Mouse (Mus musculus) brain, embryonic 14.5 days (tissue): ENCODE data around the gene Nlrx1. TPM values are rescaled to one million over a fixed set of nuclear protein-coding genes. Genes with fewer than 3 reads are reported as not detected.

ENCODE experiments used
- DNase-seq: peaks from one replicate; pipeline ENCODE4 v3.0.0-alpha.2; 2011; ENCODE audit warnings: low read depth
- CTCF ChIP-seq: fragments of 200-500 bp; IDR thresholded peaks from 2 replicates; pipeline ENCODE4 v1.5.1; 2012; ENCODE audit warnings: inconsistent platforms, mild to moderate bottlenecking, moderate library complexity, borderline replicate concordance; ENCODE audit not compliant: insufficient read depth, insufficient read length; ENCODE audit errors: extremely low read depth
- POLR2A ChIP-seq: fragments of 200-500 bp; IDR thresholded peaks from 2 replicates; pipeline ENCODE4 v1.6.1; 2012; ENCODE audit warnings: mild to moderate bottlenecking, inconsistent platforms, borderline replicate concordance; ENCODE audit not compliant: poor library complexity, insufficient read depth, insufficient read length, severe bottlenecking; ENCODE audit errors: extremely low read depth
- polyA plus RNA-seq: library from polyadenylated mRNA; depleted of rRNA; stranded (reverse); fragments of >200 nt; gene quantifications from 2 replicates; pipeline ENCODE4 v1.2.3, GENCODE M21; 2012; rRNA removed

Nlrx1 gene
- polyA plus RNA-seq, 1 experiment, result 4.5 TPM

DNA sequence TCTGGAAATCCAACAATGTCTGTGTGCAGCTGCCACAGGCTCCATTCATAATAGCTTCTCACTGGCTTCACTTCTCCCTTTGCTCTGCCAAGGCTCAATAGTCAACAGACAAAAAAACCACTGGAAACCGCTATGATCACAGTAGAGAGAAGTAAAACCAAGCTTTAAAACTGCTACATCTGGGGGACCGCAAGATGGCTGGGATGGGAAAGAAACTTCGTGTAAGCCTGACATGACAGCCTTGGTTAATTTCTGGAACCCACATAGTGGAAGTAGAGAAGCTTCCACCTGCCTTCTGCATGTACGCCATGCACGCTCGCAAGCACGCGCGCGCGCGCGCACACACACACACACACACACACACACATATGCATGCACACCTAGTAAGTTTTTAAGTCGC is 54.9 kb downstream of the Nlrx1 start:
- DNase-seq, result peak; percentile 19
- TF ChIP-seq CTCF (no peak), POLR2A (no peak)

DNA sequence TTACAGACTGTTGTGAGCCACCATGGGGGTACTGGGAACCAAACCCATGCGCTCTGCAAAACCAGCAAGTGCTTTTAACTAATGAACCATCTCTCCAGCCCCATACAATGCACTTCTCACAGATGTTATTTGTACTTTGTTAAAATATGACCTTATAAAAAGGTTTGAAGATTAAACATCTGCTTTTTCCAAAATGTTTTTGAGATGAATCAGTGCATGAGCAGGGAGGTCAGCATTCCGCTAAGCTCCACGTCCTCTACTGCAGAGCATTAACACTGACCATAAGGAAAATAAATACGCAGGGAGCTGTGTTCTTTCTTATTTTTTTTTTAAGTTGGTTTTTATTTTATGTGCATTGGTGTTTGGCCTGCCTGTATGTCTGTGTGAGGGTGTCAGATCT is 56.0 kb downstream of the Nlrx1 start:
- TF ChIP-seq CTCF (no peak), POLR2A (no peak)
- DNase-seq, result no peak

DNA sequence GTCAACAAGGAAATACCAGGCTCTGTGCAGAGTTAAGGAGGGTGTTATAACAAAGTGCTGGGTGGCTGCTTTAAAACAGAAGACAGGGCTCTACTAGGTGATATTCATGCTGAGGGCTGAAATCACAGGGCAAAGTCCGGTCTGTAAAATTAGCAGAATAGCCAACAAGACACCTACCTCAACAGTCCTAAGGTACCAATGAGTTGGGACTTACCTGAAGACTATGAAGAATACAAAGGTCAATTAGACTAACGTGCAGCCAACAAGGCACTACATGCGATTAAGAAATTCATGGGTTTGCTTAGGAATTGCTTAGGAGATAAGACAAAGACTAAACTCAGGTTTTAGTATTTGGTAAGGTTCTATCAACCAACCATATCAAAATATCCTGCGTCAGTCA is 59.0 kb downstream of the Nlrx1 start:
- DNase-seq, result no peak
- no peak for TF ChIP-seq POLR2A
- no peak for TF ChIP-seq CTCF

DNA sequence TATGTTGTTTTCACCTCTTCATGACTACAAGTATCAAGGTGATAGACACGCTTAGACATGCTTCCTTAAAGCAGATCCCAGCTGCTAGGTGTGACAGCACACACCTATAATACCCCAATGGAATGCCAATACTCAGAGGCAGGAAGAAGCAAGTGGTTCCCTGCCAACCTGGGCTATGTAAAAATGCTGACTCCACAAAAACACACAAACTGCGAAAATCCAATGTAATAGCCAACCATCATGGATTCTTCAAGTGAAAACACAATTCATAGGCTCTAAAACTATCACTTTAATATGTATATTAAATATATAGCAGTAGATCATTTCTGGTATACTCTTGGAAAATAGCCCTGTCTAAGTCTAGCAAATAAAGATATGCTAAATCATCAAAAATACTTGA is 60.6 kb downstream of the Nlrx1 start:
- no peak for DNase-seq
- no peak for TF ChIP-seq POLR2A
- no peak for TF ChIP-seq CTCF

Other genes starting within 250 kb of the Nlrx1 start
- 11.6 and 13.1 TPM in 2 replicates for gene Thy1, start 225.2 kb downstream of the Nlrx1 start, polyA plus RNA-seq
- gene Usp2, start 201.6 kb downstream of the Nlrx1 start, polyA plus RNA-seq, result 2.0 and 4.0 TPM in 2 replicates
- 1.8 and 3.8 TPM in 2 replicates for gene Mfrp, start 166.9 kb downstream of the Nlrx1 start, polyA plus RNA-seq
- 5.2 and 6.8 TPM in 2 replicates for gene C1qtnf5, start 161.4 kb downstream of the Nlrx1 start, polyA plus RNA-seq
- 0.06 and 0.29 TPM in 2 replicates for gene Gm49380, start 155.1 kb downstream of the Nlrx1 start, polyA plus RNA-seq
- 31.4 and 34.7 TPM in 2 replicates for gene Rnf26, start 155.1 kb downstream of the Nlrx1 start, polyA plus RNA-seq
- gene Mcam, start 134.1 kb downstream of the Nlrx1 start, polyA plus RNA-seq, result 28.5 and 28.9 TPM in 2 replicates
- gene Cbl, start 34.5 kb downstream of the Nlrx1 start, polyA plus RNA-seq, result 24.5 and 30.7 TPM in 2 replicates
- gene Ccdc153, start 27.9 kb downstream of the Nlrx1 start, polyA plus RNA-seq, result 0.15 TPM in 1 of 2 replicates, not detected in the other
- 0.57 and 0.78 TPM in 2 replicates for gene Pdzd3, start 17.1 kb downstream of the Nlrx1 start, polyA plus RNA-seq
- gene Abcg4, start 20.0 kb upstream of the Nlrx1 start, polyA plus RNA-seq, result 72.9 and 77.1 TPM in 2 replicates
- 44.2 and 47.6 TPM in 2 replicates for gene Hinfp, start 37.1 kb upstream of the Nlrx1 start, polyA plus RNA-seq
- 58.5 and 62.1 TPM in 2 replicates for gene C2cd2l, start 51.7 kb upstream of the Nlrx1 start, polyA plus RNA-seq
- gene Dpagt1, start 57.4 kb upstream of the Nlrx1 start, polyA plus RNA-seq, result 47.2 and 54.4 TPM in 2 replicates
- 223 and 342 TPM in 2 replicates for gene H2afx, start 66.1 kb upstream of the Nlrx1 start, polyA plus RNA-seq
- 40.9 and 48.9 TPM in 2 replicates for gene Hmbs, start 75.6 kb upstream of the Nlrx1 start, polyA plus RNA-seq
- gene Vps11, start 93.1 kb upstream of the Nlrx1 start, polyA plus RNA-seq, result 33.7 and 40.9 TPM in 2 replicates
- gene Hyou1, start 110.9 kb upstream of the Nlrx1 start, polyA plus RNA-seq, result 50.3 and 57.4 TPM in 2 replicates
- 51.8 and 57.7 TPM in 2 replicates for gene Slc37a4, start 128.3 kb upstream of the Nlrx1 start, polyA plus RNA-seq
- 566 and 626 TPM in 2 replicates for gene Rps25, start 138.5 kb upstream of the Nlrx1 start, polyA plus RNA-seq
- gene Trappc4, start 139.0 kb upstream of the Nlrx1 start, polyA plus RNA-seq, result 169 and 195 TPM in 2 replicates
- gene Ccdc84, start 150.0 kb upstream of the Nlrx1 start, polyA plus RNA-seq, result 47.1 and 59.9 TPM in 2 replicates
- not detected in 2 replicates for gene Foxr1, start 172.5 kb upstream of the Nlrx1 start, polyA plus RNA-seq
- gene Upk2, start 186.4 kb upstream of the Nlrx1 start, polyA plus RNA-seq, result 0.08 TPM in 1 of 2 replicates, not detected in the other
- 14.4 and 35.5 TPM in 2 replicates for gene Bcl9l, start 214.2 kb upstream of the Nlrx1 start, polyA plus RNA-seq